Mouse (Mus musculus) ES-E14 (cell line): ENCODE measurements around the gene Pgghg.

Experiments used
- CHD2 ChIP-seq: IDR thresholded peaks from 2 replicates; pipeline ENCODE4 v1.6.1; 2014; ENCODE audit warnings: mild to moderate bottlenecking, low read depth, low read length, inconsistent platforms
- HCFC1 ChIP-seq: IDR thresholded peaks from 2 replicates; pipeline ENCODE4 v1.6.1; 2012; ENCODE audit warnings: low read length, inconsistent platforms, borderline replicate concordance; ENCODE audit not compliant: insufficient read depth
- MAFK ChIP-seq: IDR thresholded peaks from 2 replicates; pipeline ENCODE4 v1.6.1; 2014; ENCODE audit warnings: mild to moderate bottlenecking, low read depth, low read length, inconsistent platforms; ENCODE audit not compliant: insufficient read depth
- ZC3H11A ChIP-seq: IDR thresholded peaks from 2 replicates; pipeline ENCODE4 v1.6.1; 2012; ENCODE audit warnings: low read depth, mild to moderate bottlenecking, inconsistent platforms, low read length, borderline replicate concordance
- ZNF384 ChIP-seq: IDR thresholded peaks from 2 replicates; pipeline ENCODE4 v1.6.1; 2012; ENCODE audit warnings: low read depth, low read length, inconsistent platforms

- no peak for TF ChIP-seq ZC3H11A
- TF ChIP-seq HCFC1 = no peak
- no peak for TF ChIP-seq MAFK
- no peak for TF ChIP-seq CHD2
- TF ChIP-seq ZNF384 = no peak
Observed at GRCm38 (mm10) chr7:140943356-140943755, 2.2 kb downstream of the Pgghg start.
